Mouse (Mus musculus) 3134 (cell line): ENCODE data around the gene Lsg1.

Experiments used
- DNase-seq: peaks from one replicate; pipeline ENCODE4 v3.0.0-alpha.2; 2011; ENCODE audit warnings: low spot score; ENCODE audit not compliant: insufficient read length; ENCODE audit errors: extremely low read depth

The Lsg1 gene

DNA sequence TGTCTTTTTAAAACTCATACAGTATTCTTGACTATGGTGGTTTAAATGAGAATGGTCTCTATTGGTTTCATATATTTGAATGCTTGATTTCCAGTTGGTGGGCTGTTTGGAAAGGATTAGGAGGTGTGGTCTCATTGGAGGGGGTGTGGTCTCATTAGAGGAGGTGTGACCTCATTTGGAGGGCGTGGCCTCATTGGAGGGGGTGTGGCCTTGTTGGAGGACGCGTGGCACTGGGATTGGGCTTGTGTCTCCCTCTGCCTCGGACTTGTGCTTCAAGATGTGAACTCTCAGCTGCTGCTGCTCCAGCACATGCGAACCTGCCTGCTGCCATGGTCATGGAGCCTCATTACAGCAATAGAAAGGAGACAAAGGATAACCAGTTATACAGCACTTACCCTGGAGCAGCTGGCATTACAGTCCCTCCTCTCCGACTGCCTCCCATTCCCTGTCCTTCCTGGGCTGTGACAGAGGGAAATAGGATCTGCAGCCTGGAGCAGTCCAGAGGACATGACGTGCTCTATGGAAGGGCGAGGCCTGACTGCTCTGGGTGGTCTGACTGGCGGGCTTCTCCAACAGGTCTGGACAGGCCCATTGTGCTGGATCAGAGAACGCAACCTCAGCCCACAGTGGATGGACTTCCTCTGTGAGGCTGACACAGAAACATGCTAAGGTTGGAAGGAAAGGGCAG lies 65.0 kb downstream of the Lsg1 start:
- DNase-seq = no peak

DNA sequence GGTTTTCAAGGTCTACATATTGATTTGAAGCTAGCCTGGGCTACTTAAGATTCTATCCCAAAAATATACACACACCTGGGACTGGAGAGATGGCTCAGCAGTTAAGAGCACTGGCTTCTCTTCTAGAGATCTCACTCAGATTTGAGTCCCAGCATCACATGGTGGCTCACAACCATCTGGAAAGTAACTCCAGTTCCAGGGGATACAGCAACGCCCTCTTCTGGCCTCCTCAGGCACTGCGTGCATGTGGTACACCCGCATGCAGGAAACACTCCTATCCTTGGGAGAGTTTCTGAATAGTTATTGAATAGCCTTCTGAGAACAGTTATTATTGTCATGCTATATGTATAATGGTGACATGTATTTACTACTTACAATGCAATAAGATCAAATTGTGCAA lies 66.2 kb downstream of the Lsg1 start:
- DNase-seq = no peak

GRCm38 (mm10) chr16:30520361-30520823 lies 67.0 kb downstream of the Lsg1 start:
- DNase-seq = peak; percentile 76

DNA sequence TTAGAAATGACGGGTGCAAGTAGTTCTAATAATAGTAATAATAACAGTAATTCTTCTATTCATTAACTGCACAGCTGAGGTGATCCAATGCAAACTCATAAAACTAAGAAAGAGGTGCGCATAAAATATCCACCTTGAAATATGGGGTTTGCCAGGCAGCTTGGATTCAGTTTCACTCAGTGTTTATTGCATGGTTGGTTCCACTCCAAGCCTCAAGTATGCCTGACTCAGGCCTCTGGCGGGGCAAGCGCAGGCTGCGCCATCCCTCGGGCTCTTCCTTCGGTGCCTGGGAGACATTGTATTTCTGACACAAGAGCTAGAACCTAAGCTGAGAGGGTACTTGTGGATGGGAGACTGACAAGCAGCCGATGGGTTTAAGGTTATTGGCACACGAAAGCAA lies 68.8 kb downstream of the Lsg1 start:
- DNase-seq = peak; percentile 84

- DNase-seq = peak; percentile 73
Measured at GRCm38 (mm10) chr16:30517666-30518283, 69.6 kb downstream of the Lsg1 start.

DNA sequence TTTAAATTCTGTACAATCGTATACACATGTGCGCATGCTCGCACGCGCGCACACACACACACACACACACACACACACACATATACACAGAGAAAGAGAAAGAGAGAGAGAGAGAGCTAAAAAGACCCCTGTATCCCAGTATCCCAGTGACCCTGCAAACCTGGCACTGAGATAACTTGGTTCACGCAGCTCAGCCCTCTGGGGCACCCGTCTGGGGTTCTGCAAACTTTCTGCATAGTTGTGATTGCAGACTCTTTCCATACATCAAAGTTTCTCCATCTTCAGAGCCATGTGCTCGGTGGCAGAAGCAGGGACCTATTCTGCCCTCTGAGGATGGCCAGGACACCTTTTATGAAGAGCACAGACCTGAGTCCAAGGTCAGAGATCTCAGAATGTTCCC lies 70.4 kb downstream of the Lsg1 start:
- DNase-seq = no peak

GRCm38 (mm10) chr16:30515418-30515817 lies 72.0 kb downstream of the Lsg1 start:
- DNase-seq = no peak

DNA sequence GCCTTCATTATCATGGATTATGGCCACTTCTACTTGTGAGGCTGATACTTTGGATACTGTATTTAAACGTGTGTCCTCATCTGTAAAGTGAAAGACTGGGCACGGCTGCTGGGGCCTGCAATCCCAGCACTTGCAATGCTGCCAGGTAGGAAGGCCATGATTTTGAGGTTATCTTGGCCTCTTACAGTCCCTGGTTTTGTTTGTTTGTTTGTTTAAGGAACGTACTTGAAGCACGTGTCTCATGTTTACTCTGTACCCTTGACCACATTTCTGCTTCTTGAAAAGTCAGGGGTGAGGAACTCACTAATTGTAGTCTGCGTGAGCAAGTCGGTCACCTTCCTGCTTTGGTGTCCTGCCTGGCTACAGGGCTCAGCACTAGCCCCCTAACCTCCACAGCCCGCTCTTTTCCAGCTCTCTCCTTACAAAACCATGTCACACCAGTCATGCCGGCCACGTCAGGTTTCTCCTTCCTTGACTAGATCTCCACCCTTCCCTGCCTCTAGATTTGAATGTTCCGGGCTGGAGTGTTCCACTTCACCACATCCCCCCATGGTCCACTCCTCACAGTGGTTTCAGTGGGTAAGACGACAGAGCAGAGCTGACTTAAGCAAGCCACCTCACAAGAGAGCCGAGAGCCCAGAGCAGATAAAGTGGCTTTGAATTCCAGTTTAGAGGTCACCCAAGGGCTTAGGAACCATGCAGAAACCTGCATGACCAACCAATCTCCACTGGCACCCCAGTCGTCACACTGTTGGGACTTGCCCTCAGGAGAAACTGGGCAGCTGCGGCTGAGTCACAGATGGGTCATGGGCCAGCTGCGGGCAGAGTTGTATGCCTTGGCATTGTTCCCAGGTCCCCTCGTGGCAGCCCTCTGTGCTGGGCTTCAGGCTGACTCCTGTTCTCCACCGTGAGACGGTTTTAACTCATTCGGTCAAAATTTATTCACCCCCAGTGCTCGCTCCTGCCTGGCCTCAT lies 74.1 kb downstream of the Lsg1 start:
- DNase-seq = peak; percentile 99

DNA sequence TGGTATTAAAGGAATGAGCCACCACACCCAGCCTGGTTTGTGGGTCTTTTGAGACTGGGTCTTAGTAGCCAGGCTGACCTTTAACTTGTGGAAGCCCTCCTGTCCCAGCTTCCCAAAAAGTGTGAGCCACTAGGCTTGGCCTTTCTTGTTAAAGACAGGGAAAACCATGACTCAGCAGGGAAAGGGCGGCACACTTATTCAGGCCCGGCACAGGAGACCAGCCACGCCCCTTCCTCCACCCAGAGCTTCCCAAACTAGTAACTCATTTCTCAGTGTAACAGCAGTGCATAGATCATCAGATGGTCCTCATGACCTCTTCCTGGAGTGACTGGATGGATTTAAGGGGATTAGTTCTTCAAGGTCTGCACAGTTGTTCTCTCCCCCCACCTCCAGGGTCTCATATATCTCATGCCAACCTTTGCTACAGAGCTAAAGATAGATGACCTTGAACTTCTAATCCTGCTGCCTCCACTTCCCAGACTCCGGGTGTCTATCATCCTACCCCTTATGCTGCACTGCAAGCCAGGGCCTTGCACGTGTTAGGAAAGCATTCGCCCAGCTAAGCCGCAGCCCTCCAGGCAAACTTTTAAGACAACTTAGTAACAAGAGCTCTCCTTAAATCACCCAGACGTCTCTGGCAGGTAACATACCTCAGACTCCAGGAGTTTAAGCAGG lies 74.9 kb downstream of the Lsg1 start:
- peak; percentile 80 for DNase-seq

DNA sequence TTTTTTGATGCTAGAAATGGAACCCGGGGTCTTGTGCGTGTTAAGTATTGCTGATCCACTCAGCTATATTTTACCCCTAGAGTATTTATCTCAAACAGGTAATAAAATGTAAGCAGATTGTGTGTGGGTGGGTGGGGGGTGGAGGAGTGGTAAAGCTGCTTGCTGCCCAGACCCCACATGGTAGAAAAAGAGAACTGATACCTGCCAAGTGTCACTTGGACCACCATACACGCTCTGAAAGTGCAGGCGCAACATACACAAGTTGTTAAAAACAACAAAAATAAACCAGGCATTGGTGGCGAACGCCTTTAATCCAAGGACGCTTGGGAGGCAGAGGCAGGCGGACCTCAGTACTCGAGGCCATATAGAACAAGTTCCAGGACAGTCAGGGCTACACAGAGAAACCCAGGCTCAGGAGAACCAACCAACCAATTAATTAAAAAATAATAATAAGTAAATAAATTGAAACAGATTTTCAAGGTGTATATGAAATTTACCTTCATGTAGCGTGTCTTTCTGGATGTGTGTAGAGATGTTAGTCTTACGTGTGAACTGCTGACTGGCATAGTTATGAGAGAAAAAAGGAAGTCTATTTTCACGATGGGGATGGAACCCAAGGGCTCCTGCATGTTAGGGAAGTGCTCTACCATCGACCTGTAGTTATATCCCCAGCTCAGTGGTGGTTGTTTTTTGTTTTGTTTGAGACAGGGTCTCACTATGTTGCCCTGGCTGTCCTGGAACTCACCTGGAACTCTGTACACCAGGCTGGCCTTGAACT lies 75.6 kb downstream of the Lsg1 start:
- no peak for DNase-seq

DNA sequence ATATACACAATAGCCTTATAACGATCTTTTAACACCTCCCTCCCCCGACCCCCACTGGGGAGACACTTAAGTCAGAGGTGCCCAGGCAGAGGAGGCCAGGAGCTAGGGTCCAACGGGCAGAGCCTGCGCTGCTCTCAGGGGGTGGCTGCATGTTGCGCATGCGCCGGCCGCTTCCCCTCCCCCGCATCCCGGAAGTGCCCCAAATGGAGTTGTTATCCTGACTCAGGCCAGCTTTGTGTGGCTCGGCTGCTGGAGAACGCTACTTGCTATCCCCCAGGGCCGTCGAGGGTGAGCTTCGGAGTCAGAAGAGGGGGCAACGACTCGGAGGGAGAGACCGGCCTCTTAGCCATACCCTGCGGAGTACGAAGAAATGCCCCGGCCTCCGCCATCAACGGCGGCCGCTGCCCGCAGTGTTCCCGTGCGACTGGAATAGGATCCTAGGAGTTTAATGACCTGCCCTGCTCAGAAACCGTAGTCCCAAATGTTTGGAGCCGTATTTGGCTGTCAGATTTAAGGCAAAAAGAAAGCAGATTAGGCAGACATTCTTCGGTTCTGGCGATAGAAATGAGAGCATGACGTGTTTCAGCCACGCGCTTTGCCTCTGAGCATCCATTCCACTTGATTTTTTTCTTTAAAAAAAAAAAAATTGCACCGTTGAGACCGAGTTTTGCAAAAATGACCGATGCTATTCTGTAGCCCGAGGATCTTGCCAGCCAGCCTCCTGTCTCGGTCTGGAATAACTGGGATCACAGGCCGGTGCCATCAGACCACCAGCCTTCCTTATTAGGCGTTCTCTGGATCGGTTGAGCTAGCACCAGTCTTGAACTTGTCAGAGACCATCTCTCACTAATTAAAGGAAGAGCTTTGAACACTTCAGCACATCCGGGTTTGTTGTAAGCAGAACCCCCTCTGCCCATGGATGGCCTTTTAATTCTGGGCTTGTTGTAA lies 76.6 kb downstream of the Lsg1 start:
- peak; percentile 88 for DNase-seq
